Mouse (Mus musculus) small intestine, adult 2 months (tissue): ENCODE results near the gene Vstm5.

Experiments used
- CTCF ChIP-seq: fragments of 200-500 bp; IDR thresholded peaks from 2 replicates; pipeline ENCODE4 v1.5.1; 2012; ENCODE audit warnings: low read depth, mild to moderate bottlenecking, control low read depth, inconsistent platforms, low read length, moderate library complexity, mixed read lengths; ENCODE audit not compliant: insufficient replicate concordance, insufficient read length; ENCODE audit errors: extremely low read depth
- POLR2A ChIP-seq: fragments of 200-500 bp; IDR thresholded peaks from 2 replicates; pipeline ENCODE4 v1.6.1; 2012; ENCODE audit warnings: low read depth, mild to moderate bottlenecking, control low read depth, inconsistent platforms, low read length, moderate library complexity

DNA sequence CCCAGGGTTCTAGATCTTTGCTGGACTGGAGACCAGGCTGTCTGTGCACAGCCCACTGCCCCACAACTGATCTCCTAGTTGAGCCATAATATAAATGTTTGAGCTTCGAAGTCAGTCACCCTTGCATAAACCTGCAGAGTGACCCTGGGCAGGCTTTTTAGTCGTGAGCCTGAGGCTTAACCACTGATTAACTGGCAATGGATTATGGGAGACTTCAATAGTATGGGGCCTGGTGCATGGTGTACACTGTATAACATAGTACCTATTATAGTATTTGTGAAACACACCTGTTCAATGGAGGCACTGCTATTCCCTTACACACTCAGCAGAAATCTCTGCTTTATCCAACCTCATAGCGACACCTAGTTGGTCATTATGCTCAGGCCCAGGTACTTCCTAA, 17.4 kb downstream of the Vstm5 start:
- TF ChIP-seq CTCF = no peak
- no peak for TF ChIP-seq POLR2A
